Mouse (Mus musculus) embryonic facial prominence, embryonic 15.5 days (tissue): ENCODE measurements around the gene Il23a. TPM values are rescaled to one million over a fixed set of nuclear protein-coding genes. Genes with fewer than 3 reads are reported as not detected.
"Not testable (repeated sequence)": the region's sequence is repeated elsewhere in the genome, so short reads cannot be mapped to it uniquely, and the experiment has no call there.

Experiments
- ATAC-seq: fragments of 200-750 bp; cut with Nextera tagmentation; 2 replicates; pipeline ENCODE4 v1.8.0; 2017; ENCODE audit warnings: low read depth, moderate TSS enrichment; ENCODE audit not compliant: insufficient number of reproducible peaks, low FRiP score, low TSS enrichment
- H3K27ac ChIP-seq: fragments of 300-500 bp; sonication (generic); replicated peaks from 2 replicates; pipeline ENCODE4 v1.5.1; 2015; ENCODE audit warnings: mild to moderate bottlenecking, inconsistent platforms
- H3K27me3 ChIP-seq: fragments of 300-500 bp; sonication (generic); 2 replicates; pipeline ENCODE4 v1.6.1; 2015; ENCODE audit warnings: inconsistent platforms
- H3K36me3 ChIP-seq: fragments of 300-500 bp; sonication (generic); 2 replicates; pipeline ENCODE4 v1.6.1; 2015; ENCODE audit warnings: mild to moderate bottlenecking, inconsistent platforms
- H3K4me1 ChIP-seq: fragments of 300-500 bp; sonication (generic); 2 replicates; pipeline ENCODE4 v1.6.1; 2015; ENCODE audit warnings: inconsistent platforms
- H3K4me2 ChIP-seq: fragments of 300-500 bp; sonication (generic); replicated peaks from 2 replicates; pipeline ENCODE4 v1.6.1; 2015; ENCODE audit warnings: mild to moderate bottlenecking, inconsistent platforms
- H3K4me3 ChIP-seq: fragments of 300-500 bp; sonication (generic); replicated peaks from 2 replicates; pipeline ENCODE4 v1.5.1; 2015; ENCODE audit warnings: mild to moderate bottlenecking, inconsistent platforms
- H3K9ac ChIP-seq: fragments of 300-500 bp; sonication (generic); 2 replicates; pipeline ENCODE4 v1.6.1; 2015; ENCODE audit warnings: inconsistent platforms
- H3K9me3 ChIP-seq: fragments of 300-500 bp; sonication (generic); replicated peaks from 2 replicates; pipeline ENCODE4 v1.6.1; 2016; ENCODE audit warnings: inconsistent platforms
- WGBS: fragments of 180-500 bp; shearing (Covaris S2); methylation state at CpG from one replicate; pipeline ENCODE4 v1.1.7; 2015; 5-methylcytosine and 5-hydroxymethylcytosine counted together
- polyA plus RNA-seq: library from polyadenylated mRNA; unstranded; fragments of >200 nt; fragmentation: Nextera tagmentation; extraction: Ambion mirVana; gene quantifications from 2 replicates; pipeline ENCODE4 v1.2.1, GENCODE M21; 2015

Il23a gene
- polyA plus RNA-seq, 1 experiment from 2014 or later = 0.35 TPM

GRCm38 (mm10) chr10:128332358-128333249 is 34.1 kb upstream of the Il23a start:
- H3K27ac ChIP-seq, H3K9ac ChIP-seq, H3K4me1 ChIP-seq, H3K9me3 ChIP-seq, H3K4me2 ChIP-seq, ATAC-seq, H3K27me3 ChIP-seq, H3K4me3 ChIP-seq: not testable (repeated sequence)
- WGBS = 82% methylated on average over 6 of the region's 6 CpGs
- peaks cover 15% of the 10 kb centered on the region for H3K36me3 ChIP-seq

- H3K4me3 ChIP-seq = no peak overlapping the region
- 88% methylated on average over 10 of the region's 10 CpGs for WGBS
- H3K27me3 ChIP-seq = no peaks in the 10 kb centered on the region
- peaks cover 14% of the 10 kb centered on the region for H3K4me1 ChIP-seq
- no peak for ATAC-seq
- no peak overlapping the region for H3K4me2 ChIP-seq
- H3K36me3 ChIP-seq = peaks cover 36% of the 10 kb centered on the region
- no peaks in the 10 kb centered on the region for H3K9me3 ChIP-seq
- H3K9ac ChIP-seq = no peak overlapping the region
- H3K27ac ChIP-seq = no peak overlapping the region
Measured at GRCm38 (mm10) chr10:128327610-128328009, 29.1 kb upstream of the Il23a start.

GRCm38 (mm10) chr10:128326825-128327224 is 28.3 kb upstream of the Il23a start:
- peaks cover 36% of the 10 kb centered on the region for H3K36me3 ChIP-seq
- 94% methylated on average over 8 of the region's 8 CpGs for WGBS

GRCm38 (mm10) chr10:128323516-128323915 is 25.0 kb upstream of the Il23a start:
- H3K27ac ChIP-seq = peak overlapping the region; percentile 98
- H3K9ac ChIP-seq = peak overlapping the region; percentile 99
- H3K4me2 ChIP-seq = peak overlapping the region; percentile 75
- no peak for ATAC-seq
- no peaks in the 10 kb centered on the region for H3K27me3 ChIP-seq
- no peaks in the 10 kb centered on the region for H3K9me3 ChIP-seq
- peak overlapping the region; percentile 90 for H3K4me3 ChIP-seq
- 63% methylated on average over 8 of the region's 8 CpGs for WGBS
- H3K4me1 ChIP-seq = peaks cover 18% of the 10 kb centered on the region
- peaks cover 52% of the 10 kb centered on the region for H3K36me3 ChIP-seq

More at GRCm38 (mm10) chr10:128326825-128327224, 28.3 kb upstream of the Il23a start:
- no peak overlapping the region for H3K4me2 ChIP-seq
- no peak overlapping the region for H3K27ac ChIP-seq
- H3K4me1 ChIP-seq = peaks cover 14% of the 10 kb centered on the region
- no peak for ATAC-seq
- no peak overlapping the region for H3K9ac ChIP-seq
- H3K4me3 ChIP-seq = no peak overlapping the region
- no peaks in the 10 kb centered on the region for H3K9me3 ChIP-seq
- H3K27me3 ChIP-seq = no peaks in the 10 kb centered on the region

- Histone ChIP-seq H3K9ac (peak within 1 kb of the TSS; percentile 99), H3K4me2 (peak within 1 kb of the TSS; percentile 75), H3K36me3 (peaks cover 54% of the 10 kb centered on the region), H3K27me3 (no peaks in the 10 kb centered on the region), H3K4me3 (peak within 1 kb of the TSS; percentile 90), H3K9me3 (no peaks in the 10 kb centered on the region), H3K27ac (peak within 1 kb of the TSS; percentile 98), H3K4me1 (peaks cover 18% of the 10 kb centered on the region)
- ATAC-seq = peak; percentile 93
- WGBS = under 1% methylated on average over 40 of the region's 40 CpGs
Measured at GRCm38 (mm10) chr10:128322141-128323108, 23.9 kb upstream of the Il23a start, which contains the start of gene Cnpy2. Cnpy2 (plus strand) TSS chr10:128322459.

GRCm38 (mm10) chr10:128321641-128322040 is 23.1 kb upstream of the Il23a start:
- peaks cover 52% of the 10 kb centered on the region for H3K36me3 ChIP-seq
- ATAC-seq = no peak
- no peaks in the 10 kb centered on the region for H3K27me3 ChIP-seq
- H3K4me3 ChIP-seq = peak overlapping the region; percentile 90
- 54% methylated on average over 12 of the region's 12 CpGs for WGBS
- H3K4me1 ChIP-seq = peaks cover 18% of the 10 kb centered on the region
- H3K27ac ChIP-seq = peak overlapping the region; percentile 98
- H3K4me2 ChIP-seq = peak overlapping the region; percentile 75
- H3K9me3 ChIP-seq = no peaks in the 10 kb centered on the region
- no peak overlapping the region for H3K9ac ChIP-seq

- Histone ChIP-seq H3K4me1 (no peaks in the 10 kb centered on the region), H3K27me3 (no peaks in the 10 kb centered on the region), H3K27ac (no peak overlapping the region), H3K36me3 (peaks cover 86% of the 10 kb centered on the region), H3K9me3 (no peaks in the 10 kb centered on the region), H3K4me3 (no peak overlapping the region), H3K4me2 (no peak overlapping the region), H3K9ac (no peak overlapping the region)
- 96% methylated on average over 8 of the region's 8 CpGs for WGBS
- ATAC-seq = no peak
Measured at GRCm38 (mm10) chr10:128315578-128315977, 17.0 kb upstream of the Il23a start.

GRCm38 (mm10) chr10:128310902-128311301 is 12.3 kb upstream of the Il23a start:
- ATAC-seq = no peak
- Histone ChIP-seq H3K4me3 (no peak overlapping the region), H3K4me1 (0 out of 2 replicates have a peak, but pooled peaks cover 4% of the 10 kb centered on the region), H3K9ac (no peak overlapping the region), H3K4me2 (no peak overlapping the region), H3K27me3 (no peaks in the 10 kb centered on the region), H3K9me3 (no peaks in the 10 kb centered on the region), H3K27ac (no peak overlapping the region), H3K36me3 (peaks cover 63% of the 10 kb centered on the region)
- WGBS = 87% methylated on average over 4 of the region's 4 CpGs

GRCm38 (mm10) chr10:128310177-128310576 is 11.6 kb upstream of the Il23a start:
- H3K9me3 ChIP-seq = no peaks in the 10 kb centered on the region
- no peak overlapping the region for H3K27ac ChIP-seq
- 0 out of 2 replicates have a peak, but pooled peaks cover 4% of the 10 kb centered on the region for H3K4me1 ChIP-seq
- H3K36me3 ChIP-seq = peaks cover 56% of the 10 kb centered on the region
- H3K4me2 ChIP-seq = no peak overlapping the region
- H3K4me3 ChIP-seq = no peak overlapping the region
- H3K9ac ChIP-seq = no peak overlapping the region
- peak; percentile 19; the same call in 1 of the 2 replicates for ATAC-seq
- 59% methylated on average over 11 of the region's 11 CpGs for whole genome bisulfite sequencing
- H3K27me3 ChIP-seq = no peaks in the 10 kb centered on the region

GRCm38 (mm10) chr10:128309654-128310053 is 11.1 kb upstream of the Il23a start:
- Histone ChIP-seq H3K9ac (no peak overlapping the region), H3K27me3 (no peaks in the 10 kb centered on the region), H3K4me1 (0 out of 2 replicates have a peak, but pooled peaks cover 4% of the 10 kb centered on the region), H3K36me3 (peaks cover 51% of the 10 kb centered on the region), H3K4me2 (no peak overlapping the region), H3K27ac (no peak overlapping the region), H3K4me3 (no peak overlapping the region), H3K9me3 (no peaks in the 10 kb centered on the region)
- WGBS = 90% methylated on average over 7 of the region's 7 CpGs
- ATAC-seq = no peak
